Mouse (Mus musculus) MEL (cell line): ENCODE measurements at regions not wholly inside any gene's neighbourhood (a gene's known extent, or its start where the extent isn't known, plus 50 kb on each side); places are given as distances from the start of the nearest gene placed in this dataset.

Source experiments
- EP300 ChIP-seq, 2 experiments: IDR thresholded peaks; 2 replicates each; pipeline ENCODE4 v1.6.1; 2011; ENCODE audit warnings: improper control_type of control experiment in 2 of 2, low read length in 2 of 2, low read depth in 1 of 2, mild to moderate bottlenecking in 1 of 2
- MAX ChIP-seq: IDR thresholded peaks from 2 replicates; pipeline ENCODE4 v1.6.1; 2011; ENCODE audit warnings: low read length, improper control_type of control experiment
- POLR2A ChIP-seq, 2 experiments: IDR thresholded peaks; 2 replicates each; pipeline ENCODE4 v1.6.1; 2011 to 2012; ENCODE audit warnings: low read length in 2 of 2, mild to moderate bottlenecking in 2 of 2, control low read depth in 1 of 2, improper control_type of control experiment in 1 of 2, low read depth in 1 of 2, moderate library complexity in 1 of 2; ENCODE audit not compliant: control insufficient read depth in 1 of 2, insufficient read depth in 1 of 2, poor library complexity in 1 of 2
- POLR2AphosphoS2 ChIP-seq: IDR thresholded peaks from 2 replicates; pipeline ENCODE4 v1.6.1; 2011; ENCODE audit warnings: low read length, improper control_type of control experiment
- SMC3 ChIP-seq: IDR thresholded peaks from 2 replicates; pipeline ENCODE4 v1.6.1; 2011; ENCODE audit warnings: low read depth, low read length, improper control_type of control experiment
- TCF12 ChIP-seq: IDR thresholded peaks from 2 replicates; pipeline ENCODE4 v1.6.1; 2014; ENCODE audit warnings: low read depth, mild to moderate bottlenecking, inconsistent platforms, low read length, improper control_type of control experiment, moderate library complexity

DNA sequence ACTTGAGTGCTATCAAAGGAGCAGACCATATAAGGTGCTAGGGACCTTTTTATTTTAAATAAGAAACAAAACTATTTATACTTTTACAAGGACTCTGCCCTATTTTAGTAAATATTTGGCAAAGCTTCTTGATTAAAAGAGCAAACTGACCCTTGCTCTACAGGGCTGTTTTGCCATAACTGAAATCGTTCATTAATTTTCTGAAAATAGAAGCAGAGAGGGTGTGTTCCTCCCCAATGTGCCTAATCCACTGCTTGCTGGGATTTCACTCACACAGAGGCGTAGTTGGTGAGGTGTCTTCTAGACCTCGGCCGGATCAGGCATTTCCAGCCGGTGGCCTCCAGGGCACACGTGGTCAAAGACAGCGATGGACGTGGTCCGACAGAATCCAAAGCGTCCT, 76.4 kb downstream of the Cdc7 start:
- TF ChIP-seq TCF12 (no peak), MAX (no peak), POLR2A (IDR thresholded peaks at IDR 0.05; ENCODE audit: control insufficient read depth in 1 of 2, insufficient read depth in 1 of 2, low read depth in 1 of 2, low read length in 2 of 2, poor library complexity in 1 of 2) (no peak), EP300 (IDR thresholded peaks at IDR 0.05; ENCODE audit: low read depth in 1 of 2, low read length in 2 of 2) (no peak), POLR2AphosphoS2 (no peak), SMC3 (no peak)
